In the genomic region with DNA sequence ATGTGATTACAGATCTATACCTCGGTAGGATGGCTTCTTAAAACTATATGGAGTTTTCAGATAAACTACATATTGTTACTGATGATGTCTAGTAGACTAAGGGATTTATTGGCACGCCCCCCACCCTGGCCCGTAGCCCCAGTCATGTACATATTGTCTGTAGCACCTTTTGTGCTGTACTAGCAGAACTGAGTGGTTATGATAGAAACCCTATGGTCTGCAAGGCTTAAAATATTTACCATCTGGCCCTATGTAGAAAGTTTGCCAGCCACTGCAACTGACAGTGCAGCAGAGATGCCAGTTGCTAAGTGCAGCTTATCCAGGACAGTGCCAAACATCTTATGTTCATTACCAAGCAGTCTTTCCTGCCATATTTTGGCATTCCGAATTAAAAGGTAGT, we compare ENCODE assay signal across 23 mouse cellular contexts.
DNase-seq lines count a peak whose midpoint lies in the region; ATAC-seq and TF ChIP-seq lines count a peak whose summit lies in the region.
"Had no signal": no experiment of that assay in that cellular context is flagged by ENCODE, and none has a peak within 500 bp of the region (broad histone marks: within the 10 kb centered on the region; RNA-seq: fewer than 3 reads in every experiment).

No protein-coding gene starts in this region.

- no peaks in the 10 kb centered on the region for H3K9me3 ChIP-seq in forebrain, embryonic 14.5 days (replicated peaks; ENCODE audit: control insufficient read depth, low read length)
- H3K9me3 ChIP-seq in forebrain, embryonic 11.5 days (ENCODE audit: control insufficient read depth, low read length) = no peaks in the 10 kb centered on the region
- H3K9me3 ChIP-seq: embryonic facial prominence, embryonic 12.5 days; G1E; heart, embryonic 15.5 days; limb, embryonic 13.5 days; liver, embryonic 12.5 days; midbrain, embryonic 12.5 days had no signal

- DNase-seq in forebrain, embryonic 14.5 days (ENCODE audit: low spot score) = peak; percentile 17
- DNase-seq in forebrain, embryonic 11.5 days (ENCODE audit: low spot score) = no peak
- peak; percentile 14 to 33 for DNase-seq in layer of hippocampus, adult 2 months (ENCODE audit: low spot score in 2 of 2)
- DNase-seq in layer of hippocampus, adult 9-10 months (ENCODE audit: low spot score) = no peak
- peak; percentile 10 for DNase-seq in brain, adult 2 months (ENCODE audit: low read depth, low spot score)
- peak; percentile 34 for DNase-seq in layer of hippocampus, adult 9-11 months
- no peak for DNase-seq in adrenal gland, postnatal 10 days
- DNase-seq in kidney, adult 18-20 months = no peak
- DNase-seq: adrenal gland, adult 2 months; B cell, adult 2 months; cerebellum, adult 9-11 months; heart, postnatal 36 days; kidney, adult 2 months; kidney, postnatal 10 days; lung, adult 18-20 months had no signal

- ATAC-seq in forebrain, embryonic 14.5 days = 0 out of 2 replicates have a peak, but pooled peaks have one; percentile 34
- no peak for ATAC-seq in forebrain, embryonic 11.5 days (replicated peaks; ENCODE audit: low FRiP score)
- ATAC-seq: liver, embryonic 12.5 days had no signal

- no peaks in the 10 kb centered on the region for H3K4me1 ChIP-seq in forebrain, embryonic 14.5 days (ENCODE audit: control insufficient read depth, insufficient read depth, low read length)
- H3K4me1 ChIP-seq in forebrain, embryonic 11.5 days (replicated peaks; ENCODE audit: control insufficient read depth, insufficient read depth, low read length) = no peaks in the 10 kb centered on the region
- H3K4me1 ChIP-seq: embryonic facial prominence, embryonic 12.5 days; heart, embryonic 15.5 days; limb, embryonic 13.5 days; liver, embryonic 12.5 days; midbrain, embryonic 12.5 days had no signal

- TF ChIP-seq CTCF in layer of hippocampus, adult 2 months (conservative IDR thresholded peaks at IDR 0.05) = no peak

- H3K4me3 ChIP-seq in forebrain, embryonic 14.5 days (ENCODE audit: low read depth, low read length) = no peak overlapping the region
- no peak overlapping the region for H3K4me3 ChIP-seq in forebrain, embryonic 11.5 days (ENCODE audit: low read depth, low read length)
- no peak overlapping the region for H3K4me3 ChIP-seq in layer of hippocampus, adult 2 months
- H3K4me3 ChIP-seq: embryonic facial prominence, embryonic 12.5 days; heart, embryonic 15.5 days; limb, embryonic 13.5 days; liver, embryonic 12.5 days; midbrain, embryonic 12.5 days had no signal

- no peaks in the 10 kb centered on the region for H3K27me3 ChIP-seq in forebrain, embryonic 14.5 days (replicated peaks; ENCODE audit: control insufficient read depth, insufficient read depth, low read length)
- H3K27me3 ChIP-seq in forebrain, embryonic 11.5 days (ENCODE audit: control insufficient read depth, insufficient read depth, low read length) = no peaks in the 10 kb centered on the region
- H3K27me3 ChIP-seq: CH12.LX; embryonic facial prominence, embryonic 12.5 days; heart, embryonic 15.5 days; limb, embryonic 13.5 days; liver, embryonic 12.5 days; midbrain, embryonic 12.5 days had no signal

- no peak overlapping the region for H3K4me2 ChIP-seq in forebrain, embryonic 14.5 days (ENCODE audit: low read length)
- H3K4me2 ChIP-seq in forebrain, embryonic 11.5 days (ENCODE audit: low read depth, low read length, severe bottlenecking) = no peak overlapping the region
- H3K4me2 ChIP-seq: embryonic facial prominence, embryonic 12.5 days; heart, embryonic 15.5 days; limb, embryonic 13.5 days; liver, embryonic 12.5 days; midbrain, embryonic 12.5 days had no signal

- no peaks in the 10 kb centered on the region for H3K36me3 ChIP-seq in forebrain, embryonic 14.5 days (ENCODE audit: control insufficient read depth, insufficient read depth, low read length)
- H3K36me3 ChIP-seq in forebrain, embryonic 11.5 days (ENCODE audit: control insufficient read depth, insufficient read depth, low read length) = no peaks in the 10 kb centered on the region
- H3K36me3 ChIP-seq: embryonic facial prominence, embryonic 12.5 days; G1E; heart, embryonic 15.5 days; limb, embryonic 13.5 days; liver, embryonic 12.5 days; midbrain, embryonic 12.5 days had no signal

- WGBS in forebrain, embryonic 14.5 days = 81% methylated on average over 4 of the region's 4 CpGs
- 82% methylated on average over 4 of the region's 4 CpGs for WGBS in forebrain, embryonic 11.5 days

- H3K27ac ChIP-seq in forebrain, embryonic 14.5 days (ENCODE audit: low read depth, low read length) = no peak overlapping the region
- H3K27ac ChIP-seq in forebrain, embryonic 11.5 days (ENCODE audit: low read depth, low read length) = no peak overlapping the region
- H3K27ac ChIP-seq in layer of hippocampus, adult 2 months = peak overlapping the region; percentile 50; the same call in 1 of the 2 replicates
- H3K27ac ChIP-seq: embryonic facial prominence, embryonic 12.5 days; heart, embryonic 15.5 days; limb, embryonic 13.5 days; liver, embryonic 12.5 days; midbrain, embryonic 12.5 days; stomach, postnatal 0 days had no signal

- no peak overlapping the region for H3K9ac ChIP-seq in forebrain, embryonic 14.5 days (ENCODE audit: low read length)
- H3K9ac ChIP-seq in forebrain, embryonic 11.5 days (ENCODE audit: low read length) = no peak overlapping the region
- H3K9ac ChIP-seq: embryonic facial prominence, embryonic 12.5 days; heart, embryonic 15.5 days; limb, embryonic 13.5 days; liver, embryonic 12.5 days; midbrain, embryonic 12.5 days had no signal

Comparison
In these comparisons a context has a peak if more than half of its experiments do, and no peak if none do; other contexts are left out.
1. DNase-seq: peak in forebrain, embryonic 14.5 days (single experiment), layer of hippocampus, adult 2 months (2 of 2), brain, adult 2 months (single experiment) and layer of hippocampus, adult 9-11 months (single experiment); none in forebrain, embryonic 11.5 days (single experiment), layer of hippocampus, adult 9-10 months (single experiment), adrenal gland, postnatal 10 days (single experiment) and kidney, adult 18-20 months (single experiment).